Mouse (Mus musculus) heart, postnatal 4 days (tissue): ENCODE data around the gene Cit. TPM values are rescaled to one million over a fixed set of nuclear protein-coding genes. Genes with fewer than 3 reads are reported as not detected.

ENCODE experiments used
- DNase-seq: peaks from one replicate; pipeline ENCODE4 v3.0.0; 2021
- total RNA-seq, 2 experiments: library from RNA; stranded (reverse); gene quantifications; 2 replicates each; pipeline ENCODE4 v1.2.3; 2021

The Cit gene
- total RNA-seq, 2 experiments from 2014 or later, result 22.7 to 25.4 TPM

GRCm38 (mm10) chr5:116014237-116014636 is 169.2 kb downstream of the Cit start:
- no peak for DNase-seq

- no peak for DNase-seq
These were observed 171.5 kb downstream of the Cit start for GRCm38 (mm10) chr5:116016542-116016941.

DNA sequence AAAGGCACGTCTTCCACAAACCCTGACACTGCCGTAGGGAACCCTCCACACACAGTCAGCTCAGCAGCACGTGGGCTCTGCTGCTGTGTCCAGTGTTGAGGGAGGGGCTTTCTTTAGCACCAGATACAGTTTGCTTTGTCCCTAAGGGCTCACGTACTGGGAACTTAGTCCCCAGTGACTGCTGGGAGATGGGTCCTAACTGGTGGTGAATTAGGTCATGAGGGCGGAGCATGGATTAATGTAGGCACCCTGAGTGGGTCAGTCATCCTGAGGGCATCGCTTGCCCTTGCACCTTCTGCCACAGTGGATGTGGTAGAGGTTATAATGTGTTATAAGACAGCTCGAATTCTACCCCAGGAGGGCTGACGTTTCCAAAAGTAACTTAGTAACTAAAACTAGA is 172.3 kb downstream of the Cit start:
- no peak for DNase-seq

DNA sequence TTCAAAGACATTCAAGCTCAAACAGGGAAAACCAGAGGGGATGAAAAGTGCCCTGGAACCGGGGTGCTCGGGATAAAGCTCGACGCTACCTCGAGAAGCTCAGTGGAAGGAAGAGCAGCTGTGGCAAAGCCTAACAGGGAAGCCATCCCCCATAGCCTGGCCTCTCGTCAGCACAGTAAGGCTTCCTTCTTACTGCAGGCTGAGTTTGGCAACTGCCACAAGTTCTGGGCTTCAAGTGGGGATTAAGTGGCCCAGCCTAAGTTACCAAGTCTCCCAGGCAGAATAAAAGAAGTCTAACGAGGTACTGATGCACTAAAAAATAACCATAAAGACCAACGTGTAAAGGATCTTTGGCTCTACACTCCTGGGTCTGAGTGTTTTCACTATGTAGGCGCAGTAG is 173.1 kb downstream of the Cit start:
- no peak for DNase-seq

DNA sequence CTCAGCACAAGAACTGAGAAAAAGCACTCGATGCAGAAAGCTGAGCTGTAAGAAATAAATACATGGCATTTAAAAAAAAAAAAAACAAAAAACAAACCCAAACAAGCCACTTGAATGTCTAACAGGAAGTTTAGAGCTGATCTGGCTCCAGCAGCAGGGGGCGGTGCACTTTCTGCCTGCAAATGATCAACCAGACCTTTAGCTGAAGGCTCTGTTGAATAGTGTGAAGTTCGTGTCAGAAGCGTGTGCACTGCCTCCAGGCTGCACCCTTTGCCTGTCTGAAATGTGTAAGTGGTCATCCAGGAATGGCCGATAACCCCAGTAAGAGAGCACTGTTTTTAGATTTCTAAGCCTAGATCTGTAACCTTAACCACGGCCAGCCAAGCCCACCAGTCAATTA is 173.7 kb downstream of the Cit start:
- peak; percentile 34 for DNase-seq

GRCm38 (mm10) chr5:116019371-116019770 is 174.3 kb downstream of the Cit start:
- DNase-seq, result peak; percentile 78

GRCm38 (mm10) chr5:116021552-116021951 is 176.5 kb downstream of the Cit start:
- no peak for DNase-seq

DNA sequence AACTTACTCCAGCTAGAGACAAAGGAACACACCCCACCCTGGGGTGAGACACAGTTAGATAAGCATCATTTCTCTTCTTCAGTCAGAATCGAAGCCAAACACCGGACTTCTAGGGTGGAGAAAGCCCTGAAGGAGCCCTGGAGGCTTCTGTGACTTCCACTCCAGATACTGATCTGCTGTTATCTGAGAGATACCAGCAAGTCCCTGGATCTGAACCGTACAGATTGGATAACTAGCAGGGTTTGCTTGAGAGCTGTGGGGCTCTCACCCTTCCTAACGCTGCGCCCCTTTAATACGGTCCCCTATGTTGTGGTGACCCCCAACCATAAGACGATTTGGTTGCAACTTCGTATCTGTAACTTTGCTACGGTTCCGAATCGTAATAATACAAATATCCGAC is 177.1 kb downstream of the Cit start:
- no peak for DNase-seq

DNA sequence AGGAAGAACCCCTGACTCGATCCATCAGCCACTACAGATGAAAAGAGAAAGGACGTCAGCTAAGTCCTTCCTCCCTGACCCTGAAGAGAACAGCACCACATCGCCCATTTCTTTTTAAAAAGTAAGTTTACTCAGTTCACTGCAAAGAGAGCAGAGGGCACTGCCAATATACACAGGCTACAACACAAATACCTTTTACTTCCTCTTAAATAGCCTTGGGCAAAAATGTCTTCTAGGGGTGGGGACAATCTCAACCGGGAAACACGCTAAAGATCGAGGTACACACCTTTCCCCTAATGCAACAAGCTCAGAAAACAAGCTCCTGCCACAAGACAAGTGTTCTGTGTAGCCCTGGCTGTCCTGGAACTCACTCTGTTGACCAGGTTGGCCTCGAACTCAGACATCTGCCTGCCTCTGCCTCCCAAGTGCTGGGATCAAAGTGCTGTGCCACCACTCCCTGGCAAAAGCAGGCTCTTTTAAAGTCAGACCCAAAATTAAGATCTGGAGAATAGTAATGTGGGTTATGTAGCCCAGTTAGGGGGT is 177.7 kb downstream of the Cit start:
- DNase-seq, result no peak

DNA sequence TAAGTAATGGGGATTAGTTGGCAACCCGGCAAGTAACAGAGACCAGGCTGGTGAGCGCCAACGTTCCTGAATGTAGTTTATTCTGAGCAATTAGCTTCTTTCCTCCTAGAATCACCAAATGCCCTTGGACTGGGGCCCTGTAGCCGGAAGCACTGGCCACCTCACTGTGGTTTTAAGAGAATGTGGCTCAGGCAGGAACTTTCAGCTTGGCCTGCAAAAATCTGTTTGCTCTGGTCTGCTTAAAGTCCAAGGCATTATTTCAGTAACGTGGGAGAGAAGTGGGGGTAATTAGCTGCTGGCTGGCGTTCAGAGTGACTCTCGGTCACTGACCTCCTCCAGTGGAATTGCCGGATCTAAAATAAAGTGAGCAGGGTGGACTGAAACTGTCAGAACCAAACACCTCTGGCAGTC is 178.2 kb downstream of the Cit start:
- DNase-seq, result peak; percentile 29

GRCm38 (mm10) chr5:116023821-116024284 is 178.8 kb downstream of the Cit start:
- peak; percentile 56 for DNase-seq

DNA sequence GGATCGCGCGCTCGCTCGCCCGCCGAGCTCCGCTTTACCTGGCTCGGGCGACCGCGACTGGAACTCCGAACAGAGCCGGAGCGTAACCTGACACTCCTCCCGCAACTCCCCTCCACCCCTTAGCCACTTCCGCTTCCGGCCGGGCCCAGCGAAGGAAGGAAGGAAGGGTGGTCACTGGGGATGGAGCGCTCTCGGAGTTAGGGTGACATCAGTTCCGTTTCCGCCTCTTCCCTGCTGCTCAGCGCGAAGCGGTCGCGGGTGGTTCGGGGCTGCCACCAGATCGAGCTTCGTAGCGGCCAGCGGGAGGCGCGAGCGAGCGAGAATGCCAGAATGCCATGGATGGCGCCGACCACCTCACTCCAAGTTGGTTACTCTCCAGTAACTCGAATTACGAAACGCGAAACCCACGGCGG is 179.3 kb downstream of the Cit start, which contains the start of gene Prkab1:
TSS of gene Prkab1 (minus strand) at position 182 of the 413 bp plus-strand sequence.
- DNase-seq, result peak; percentile 94

DNA sequence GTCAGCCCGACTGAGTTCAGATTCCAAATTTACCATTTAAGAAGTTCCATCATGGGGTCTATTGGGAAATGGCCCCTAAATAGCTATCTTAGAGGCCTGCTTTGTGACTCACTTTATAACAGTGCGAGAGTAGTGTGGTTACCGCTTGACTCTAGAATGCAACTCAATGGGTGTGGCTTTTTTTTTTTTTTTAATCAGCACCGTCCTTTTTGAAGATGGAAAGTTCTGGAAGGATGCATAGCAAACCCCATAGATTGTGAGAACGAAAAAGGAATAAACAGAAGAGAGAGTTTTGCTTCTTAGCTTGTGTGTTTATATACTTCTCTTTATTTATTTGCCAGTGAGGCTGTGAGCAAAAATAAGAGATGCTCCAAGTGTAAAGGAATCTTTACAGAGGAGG is 181.0 kb downstream of the Cit start:
- no peak for DNase-seq

DNA sequence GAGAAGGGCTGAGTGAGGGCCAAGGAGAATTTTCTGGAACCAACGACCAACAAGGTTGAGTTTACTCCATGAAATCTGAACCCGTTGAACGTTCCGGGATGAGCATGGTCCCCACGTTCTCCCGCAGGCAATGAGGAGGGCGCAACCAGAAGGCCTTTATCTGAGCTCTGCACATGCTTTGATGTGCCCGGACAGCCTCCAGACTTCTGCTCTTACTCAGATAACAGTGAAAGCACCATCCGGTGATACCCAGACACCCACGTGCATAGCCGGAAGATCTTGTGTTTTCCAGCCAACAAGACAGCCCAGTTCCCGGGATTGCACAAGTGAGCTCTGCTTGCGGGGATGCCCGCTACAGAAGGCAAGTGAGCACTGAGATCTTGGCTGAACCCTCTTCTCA is 181.5 kb downstream of the Cit start:
- no peak for DNase-seq

DNA sequence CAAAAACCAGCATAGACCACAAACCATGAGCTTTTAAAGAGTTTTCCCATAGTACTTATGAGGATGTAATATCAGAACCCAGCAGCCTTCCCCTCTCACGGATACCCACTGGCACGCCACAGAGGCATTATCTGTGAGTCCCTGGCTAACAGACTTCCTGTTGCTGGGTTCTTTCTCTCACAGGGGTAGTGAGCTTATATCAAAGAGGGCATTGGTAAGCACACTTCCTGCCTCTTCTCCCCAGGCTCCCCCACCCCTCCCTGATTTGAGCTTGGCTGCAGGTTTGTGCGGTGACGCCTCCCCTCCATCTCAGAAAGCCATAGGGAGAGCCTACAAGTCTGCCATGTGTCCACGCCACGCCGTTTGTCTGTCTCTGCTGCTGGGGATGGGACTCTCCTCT is 184.0 kb downstream of the Cit start:
- no peak for DNase-seq

- no peak for DNase-seq
These were observed 185.6 kb downstream of the Cit start for GRCm38 (mm10) chr5:116030566-116031189.

GRCm38 (mm10) chr5:116031190-116031577 is 186.1 kb downstream of the Cit start:
- peak; percentile 80 for DNase-seq

- no peak for DNase-seq
These were observed 191.4 kb downstream of the Cit start for GRCm38 (mm10) chr5:116036465-116036864.

DNA sequence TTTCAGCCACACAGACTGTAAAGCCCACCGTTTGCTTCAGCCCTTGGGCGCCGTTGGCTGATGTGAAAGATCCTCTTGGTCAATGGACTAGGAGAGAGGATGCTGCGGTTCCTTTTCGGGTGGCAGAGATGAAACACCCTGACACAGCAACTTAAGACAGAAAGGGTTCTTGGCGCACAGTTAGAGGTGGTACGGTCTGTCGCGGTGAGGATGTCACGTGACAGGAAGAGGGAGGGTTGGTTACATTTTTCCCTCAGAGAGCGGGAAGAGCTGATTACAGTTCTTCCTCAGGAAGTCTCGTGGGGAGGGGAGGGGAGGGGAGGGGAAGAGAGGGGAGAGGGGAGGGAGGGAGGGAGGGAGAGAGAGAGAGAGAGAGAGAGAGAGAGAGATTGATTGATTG is 192.7 kb downstream of the Cit start:
- no peak for DNase-seq

DNA sequence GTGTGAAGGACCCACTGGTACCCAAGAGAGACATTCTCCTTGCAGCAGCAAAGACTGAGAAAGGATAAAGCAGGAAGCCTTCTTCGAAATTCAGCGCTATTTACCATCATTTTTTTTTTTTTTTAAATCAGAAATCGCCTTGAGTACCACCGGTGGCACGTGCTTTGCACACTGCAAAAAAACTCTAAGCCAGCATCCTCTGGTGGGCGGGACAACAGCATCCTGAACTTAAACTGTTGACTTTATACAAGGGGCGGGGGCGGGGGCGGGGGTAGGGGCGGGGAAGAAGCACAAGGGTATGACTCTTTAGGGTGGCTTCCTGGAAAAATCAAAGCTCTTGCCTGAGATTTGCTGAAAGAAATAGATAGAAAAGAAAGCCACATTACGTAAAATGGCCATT is 194.6 kb downstream of the Cit start:
- DNase-seq, result no peak

DNA sequence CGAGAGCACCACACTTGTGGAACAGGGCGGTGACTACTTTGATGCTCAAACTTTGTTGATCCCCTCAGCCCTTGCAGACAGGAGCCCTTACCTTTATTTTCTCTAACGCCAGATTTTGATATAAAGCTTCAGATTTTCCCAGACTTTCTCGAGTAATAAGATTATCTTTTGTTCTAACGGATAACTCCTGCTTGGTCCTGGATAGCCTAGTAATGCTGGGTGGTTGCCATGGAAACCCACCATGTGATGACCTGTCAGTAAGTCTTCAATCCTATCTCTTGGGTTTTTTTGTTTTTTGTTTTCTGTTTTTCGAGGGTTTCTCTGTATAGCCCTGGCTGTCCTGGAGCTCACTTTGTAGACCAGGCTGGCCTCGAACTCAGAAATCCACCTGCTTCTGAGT is 197.2 kb downstream of the Cit start:
- DNase-seq, result no peak

- no peak for DNase-seq
These were observed 200.5 kb downstream of the Cit start for GRCm38 (mm10) chr5:116045581-116045980.

DNA sequence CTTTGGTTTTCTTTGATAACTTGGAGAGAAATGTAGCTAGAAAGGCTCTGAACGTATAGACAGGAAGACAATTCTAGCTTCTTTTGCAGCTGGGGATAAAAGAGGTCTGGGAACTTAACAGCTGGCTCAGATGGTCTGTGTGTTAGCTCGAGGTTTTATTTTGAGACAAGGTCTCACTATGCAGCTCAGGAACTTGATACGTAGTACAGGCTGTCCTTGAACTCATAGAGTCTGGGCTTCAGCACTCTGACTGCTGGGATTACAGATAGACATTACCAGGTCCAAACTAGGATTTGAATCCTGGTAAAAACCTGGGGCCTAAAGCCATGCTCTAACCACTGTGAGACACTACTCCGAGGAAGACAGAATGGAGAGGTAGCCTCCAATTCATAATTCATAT is 201.2 kb downstream of the Cit start:
- no peak for DNase-seq

GRCm38 (mm10) chr5:116048321-116048720 is 203.2 kb downstream of the Cit start:
- no peak for DNase-seq

GRCm38 (mm10) chr5:116049821-116050220 is 204.7 kb downstream of the Cit start:
- no peak for DNase-seq
